Mouse (Mus musculus) heart, postnatal 0 days (tissue): ENCODE data around the gene Gimap3.

Experiments
- CTCF ChIP-seq: IDR thresholded peaks from 2 replicates; pipeline ENCODE4 v1.5.1; 2016; ENCODE audit warnings: antibody characterized with exemption, control low read depth, low read depth
- EP300 ChIP-seq: IDR thresholded peaks from 2 replicates; pipeline ENCODE4 v1.6.1; 2016; ENCODE audit warnings: antibody characterized with exemption, low read depth

GRCm38 (mm10) chr6:48739780-48740055 is 30.9 kb downstream of the Gimap3 start:
- no peak for TF ChIP-seq CTCF
- TF ChIP-seq EP300: no peak
